Mouse (Mus musculus) megakaryocyte, embryonic 14.5 days (primary cell): ENCODE measurements around the gene Arhgef10l.

Experiments
- FLI1 ChIP-seq: IDR thresholded peaks from 2 replicates; pipeline ENCODE4 v1.6.1; 2012; ENCODE audit warnings: low read length, inconsistent platforms, mixed read lengths
- GATA1 ChIP-seq: IDR thresholded peaks from 3 replicates; pipeline ENCODE4 v1.6.1; 2012; ENCODE audit warnings: mixed read lengths, low read length, inconsistent platforms, borderline replicate concordance

DNA sequence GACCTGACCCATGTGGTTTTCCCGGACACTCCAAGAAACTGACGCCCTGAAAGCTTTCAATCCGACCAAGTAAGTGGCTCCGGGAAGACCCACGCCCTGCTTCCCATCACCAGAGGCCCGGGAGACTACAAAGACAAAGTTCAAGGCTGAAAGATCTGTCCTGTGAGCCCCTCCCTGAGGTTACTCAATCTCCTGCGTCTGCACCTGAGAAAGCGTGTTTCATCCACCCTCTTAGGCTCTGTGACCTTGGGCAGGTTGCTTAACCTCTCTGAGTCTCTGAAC lies 25.6 kb downstream of the Arhgef10l start:
- TF ChIP-seq GATA1 (no peak), FLI1 (no peak)
